Mouse (Mus musculus) intestine, embryonic 15.5 days (tissue): ENCODE data around the gene Bicc1. TPM values are rescaled to one million over a fixed set of nuclear protein-coding genes. Genes with fewer than 3 reads are reported as not detected.

ENCODE experiments used
- ATAC-seq: fragments of 200-750 bp; cut with Nextera tagmentation; 2 replicates; pipeline ENCODE4 v1.8.0; 2017; ENCODE audit warnings: moderate TSS enrichment, moderate library complexity
- H3K27ac ChIP-seq: fragments of 300-500 bp; sonication (generic); 2 replicates; pipeline ENCODE4 v1.5.1; 2015; ENCODE audit warnings: mild to moderate bottlenecking, inconsistent platforms
- H3K27me3 ChIP-seq: fragments of 300-500 bp; sonication (generic); replicated peaks from 2 replicates; pipeline ENCODE4 v1.6.1; 2015; ENCODE audit warnings: inconsistent platforms
- H3K36me3 ChIP-seq: fragments of 300-500 bp; sonication (generic); 2 replicates; pipeline ENCODE4 v1.6.1; 2015; ENCODE audit warnings: inconsistent platforms
- H3K4me1 ChIP-seq: fragments of 300-500 bp; sonication (generic); replicated peaks from 2 replicates; pipeline ENCODE4 v1.6.1; 2015; ENCODE audit warnings: inconsistent platforms
- H3K4me2 ChIP-seq: fragments of 300-500 bp; sonication (generic); replicated peaks from 2 replicates; pipeline ENCODE4 v1.6.1; 2015; ENCODE audit warnings: mild to moderate bottlenecking, inconsistent platforms
- H3K4me3 ChIP-seq: fragments of 300-500 bp; sonication (generic); replicated peaks from 2 replicates; pipeline ENCODE4 v1.5.1; 2015; ENCODE audit warnings: inconsistent platforms
- H3K9ac ChIP-seq: fragments of 300-500 bp; sonication (generic); 2 replicates; pipeline ENCODE4 v1.6.1; 2015; ENCODE audit warnings: inconsistent platforms
- H3K9me3 ChIP-seq: fragments of 300-500 bp; sonication (generic); 2 replicates; pipeline ENCODE4 v1.6.1; 2016; ENCODE audit warnings: inconsistent platforms
- WGBS: fragments of 180-500 bp; shearing (Covaris S2); methylation state at CpG from one replicate; pipeline ENCODE4 v1.1.7; 2015; 5-methylcytosine and 5-hydroxymethylcytosine counted together
- polyA plus RNA-seq: library from polyadenylated mRNA; unstranded; fragments of >200 nt; fragmentation: Nextera tagmentation; extraction: Ambion mirVana; gene quantifications from 2 replicates; pipeline ENCODE4 v1.2.1, GENCODE M21; 2015

The Bicc1 gene
- polyA plus RNA-seq, 1 experiment from 2014 or later = 19.3 TPM

- Histone ChIP-seq H3K4me1 (no peaks in the 10 kb centered on the region), H3K4me2 (no peak overlapping the region), H3K36me3 (no peaks in the 10 kb centered on the region), H3K9ac (no peak overlapping the region), H3K27me3 (no peaks in the 10 kb centered on the region), H3K4me3 (no peak overlapping the region), H3K9me3 (no peaks in the 10 kb centered on the region), H3K27ac (no peak overlapping the region)
- WGBS = 98% methylated on average over 9 of the region's 9 CpGs
- no peak for ATAC-seq
Measured at GRCm38 (mm10) chr10:71137606-71138005, 21.9 kb downstream of the Bicc1 start.

DNA sequence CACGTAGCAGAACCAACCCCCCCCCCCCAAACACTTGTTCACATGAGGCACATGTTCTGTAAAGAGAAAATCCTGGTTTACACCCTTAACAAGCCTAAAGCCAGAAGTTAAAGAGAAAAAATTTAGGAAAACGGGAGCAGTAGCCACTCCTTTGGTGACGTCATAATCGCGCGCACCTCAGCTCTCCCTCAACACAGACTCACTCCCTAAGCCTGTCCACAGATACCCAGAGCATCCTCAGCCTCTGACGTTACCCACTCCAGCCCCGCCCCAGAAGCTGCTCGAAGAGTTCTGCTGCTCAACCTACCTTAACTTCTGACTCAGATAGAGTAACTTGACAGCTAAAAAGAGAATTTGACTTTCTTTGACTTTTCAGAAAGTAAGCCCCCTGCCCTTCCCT, 28.2 kb downstream of the Bicc1 start:
- 68% methylated on average over 9 of the region's 9 CpGs for WGBS
- Histone ChIP-seq H3K4me3 (no peak overlapping the region), H3K36me3 (no peaks in the 10 kb centered on the region), H3K4me1 (no peaks in the 10 kb centered on the region), H3K4me2 (no peak overlapping the region), H3K27me3 (no peaks in the 10 kb centered on the region), H3K9me3 (no peaks in the 10 kb centered on the region), H3K9ac (no peak overlapping the region), H3K27ac (no peak overlapping the region)
- no peak for ATAC-seq

- Histone ChIP-seq H3K9me3 (no peaks in the 10 kb centered on the region), H3K9ac (no peak overlapping the region), H3K4me3 (no peak overlapping the region), H3K36me3 (no peaks in the 10 kb centered on the region), H3K4me2 (no peak overlapping the region), H3K27ac (no peak overlapping the region), H3K4me1 (no peaks in the 10 kb centered on the region), H3K27me3 (no peaks in the 10 kb centered on the region)
- 66% methylated on average over 9 of the region's 9 CpGs for WGBS
- peak; percentile 44 for ATAC-seq
Measured at GRCm38 (mm10) chr10:71130261-71130660, 29.2 kb downstream of the Bicc1 start.

GRCm38 (mm10) chr10:71127951-71128331, 31.6 kb downstream of the Bicc1 start:
- peak; percentile 27; the same call in 1 of the 2 replicates for ATAC-seq
- H3K4me1 ChIP-seq = no peaks in the 10 kb centered on the region; the same call in 1 of the 2 replicates
- WGBS = 43% methylated on average over 8 of the region's 8 CpGs

GRCm38 (mm10) chr10:71127278-71127950, 32.1 kb downstream of the Bicc1 start:
- H3K4me1 ChIP-seq = no peaks in the 10 kb centered on the region; the same call in 1 of the 2 replicates
- no peaks in the 10 kb centered on the region for H3K9me3 ChIP-seq
- H3K27me3 ChIP-seq = no peaks in the 10 kb centered on the region
- H3K4me3 ChIP-seq = no peak overlapping the region
- no peaks in the 10 kb centered on the region for H3K36me3 ChIP-seq
- no peak overlapping the region for H3K9ac ChIP-seq
- ATAC-seq = peak; percentile 85
- H3K4me2 ChIP-seq = peak overlapping the region; percentile 31
- WGBS = 59% methylated on average over 13 of the region's 13 CpGs
- H3K27ac ChIP-seq = no peak overlapping the region

More at GRCm38 (mm10) chr10:71127951-71128331, 31.6 kb downstream of the Bicc1 start:
- no peaks in the 10 kb centered on the region for H3K36me3 ChIP-seq
- H3K27ac ChIP-seq = no peak overlapping the region
- no peaks in the 10 kb centered on the region for H3K27me3 ChIP-seq
- peak overlapping the region; percentile 31 for H3K4me2 ChIP-seq
- H3K4me3 ChIP-seq = no peak overlapping the region
- no peak overlapping the region for H3K9ac ChIP-seq
- no peaks in the 10 kb centered on the region for H3K9me3 ChIP-seq

DNA sequence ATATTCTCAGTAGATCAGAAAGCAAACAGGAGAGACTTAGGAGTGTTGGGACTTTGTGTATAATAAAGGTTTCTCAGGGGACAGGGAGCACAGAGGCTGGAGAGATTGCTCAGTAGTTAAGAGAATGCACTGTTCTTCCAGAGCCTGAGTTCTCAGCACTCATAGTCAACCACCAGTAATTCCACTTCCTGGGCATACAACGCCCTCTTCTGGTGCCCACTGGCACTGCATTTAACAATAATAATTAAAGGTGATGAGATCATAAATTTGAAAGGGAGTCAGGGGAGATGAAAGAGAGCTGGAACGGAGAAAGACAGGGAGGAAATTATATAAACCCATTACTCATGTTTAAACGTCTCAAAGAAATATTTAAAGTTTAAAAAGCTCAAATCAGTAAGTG, 35.5 kb downstream of the Bicc1 start:
- no peak for ATAC-seq
- Histone ChIP-seq H3K36me3 (no peaks in the 10 kb centered on the region), H3K9ac (no peak overlapping the region), H3K27ac (no peak overlapping the region), H3K27me3 (no peaks in the 10 kb centered on the region), H3K9me3 (no peaks in the 10 kb centered on the region), H3K4me2 (no peak overlapping the region), H3K4me3 (no peak overlapping the region), H3K4me1 (peaks cover 12% of the 10 kb centered on the region)
- 47% methylated on average over 3 of the region's 3 CpGs for WGBS

DNA sequence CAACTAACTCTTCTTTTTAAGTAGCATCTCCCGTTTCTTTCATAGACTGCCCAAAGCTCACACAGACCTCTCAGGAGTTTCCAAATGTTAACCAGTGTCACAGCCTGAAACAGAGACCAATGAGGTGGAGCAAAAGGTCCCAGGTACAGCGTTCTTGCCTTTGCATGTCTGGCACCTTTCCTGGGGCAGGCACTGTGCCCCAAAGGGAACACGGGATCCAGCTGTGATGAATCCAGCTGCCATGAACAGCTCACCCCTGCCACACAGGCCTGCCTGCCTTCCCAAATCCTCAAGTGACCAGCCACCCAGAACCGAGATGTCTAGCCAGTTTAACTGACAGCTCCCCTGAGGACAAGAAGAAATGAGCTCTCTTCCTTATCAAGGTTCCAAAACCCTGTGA, 36.1 kb downstream of the Bicc1 start:
- no peak overlapping the region for H3K27ac ChIP-seq
- 45% methylated on average over 4 of the region's 4 CpGs for WGBS

DNA sequence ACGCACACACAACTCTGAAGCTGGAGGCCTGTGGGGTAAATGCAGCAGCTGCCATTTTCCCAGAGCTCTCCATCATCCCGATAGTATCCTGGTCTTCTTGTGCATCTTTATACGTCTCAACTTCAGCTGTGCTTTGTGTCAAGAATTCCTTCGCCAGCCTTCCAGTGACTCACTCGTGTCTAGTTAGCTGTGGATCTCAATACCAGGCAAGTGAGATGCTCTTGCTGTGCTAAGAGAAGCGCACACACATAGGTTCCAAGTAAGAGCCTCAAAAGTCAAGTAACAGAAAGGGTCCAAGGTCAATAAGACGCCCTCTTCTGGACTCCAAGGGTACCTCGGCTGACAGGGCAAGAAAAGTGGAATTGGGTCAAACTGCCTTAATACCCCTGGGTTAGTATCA, 37.0 kb downstream of the Bicc1 start:
- no peak overlapping the region for H3K4me3 ChIP-seq
- no peak overlapping the region for H3K9ac ChIP-seq
- no peaks in the 10 kb centered on the region for H3K27me3 ChIP-seq
- 82% methylated on average over 8 of the region's 8 CpGs for WGBS
- H3K27ac ChIP-seq = no peak overlapping the region
- no peak for ATAC-seq
- no peak overlapping the region for H3K4me2 ChIP-seq
- H3K36me3 ChIP-seq = no peaks in the 10 kb centered on the region
- peaks cover 12% of the 10 kb centered on the region for H3K4me1 ChIP-seq
- no peaks in the 10 kb centered on the region for H3K9me3 ChIP-seq

More for the DNA sequence above, 36.1 kb downstream of the Bicc1 start:
- Histone ChIP-seq H3K9me3 (no peaks in the 10 kb centered on the region), H3K36me3 (no peaks in the 10 kb centered on the region), H3K27me3 (no peaks in the 10 kb centered on the region), H3K9ac (no peak overlapping the region), H3K4me1 (peaks cover 12% of the 10 kb centered on the region), H3K4me2 (no peak overlapping the region), H3K4me3 (no peak overlapping the region)
- no peak for ATAC-seq

DNA sequence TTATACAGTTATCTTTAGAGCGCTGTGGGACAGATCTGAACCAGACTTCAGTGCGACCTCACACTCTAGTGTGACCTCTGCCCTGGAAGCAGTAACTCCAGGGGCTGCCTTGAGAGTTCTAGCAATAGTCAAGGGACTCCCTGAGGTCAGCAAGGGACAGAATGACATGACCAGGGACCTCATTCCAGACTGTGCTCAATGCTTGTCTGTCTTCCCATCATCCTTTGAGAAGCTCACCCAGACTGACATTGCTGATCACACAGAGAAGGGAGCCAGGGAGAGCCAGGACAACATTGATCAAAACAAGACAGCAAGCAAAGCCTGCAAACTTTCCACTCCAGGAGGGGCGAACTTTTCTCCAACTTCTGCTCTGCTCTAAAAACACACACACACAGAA, 38.7 kb downstream of the Bicc1 start:
- H3K27ac ChIP-seq = no peak overlapping the region
- H3K9ac ChIP-seq = no peak overlapping the region
- H3K27me3 ChIP-seq = no peaks in the 10 kb centered on the region
- H3K36me3 ChIP-seq = no peaks in the 10 kb centered on the region
- WGBS = 80% methylated on average over 3 of the region's 3 CpGs
- no peaks in the 10 kb centered on the region for H3K9me3 ChIP-seq
- H3K4me2 ChIP-seq = no peak overlapping the region
- peaks cover 12% of the 10 kb centered on the region for H3K4me1 ChIP-seq
- 0 out of 2 replicates have a peak, but pooled peaks have one; percentile 23 for ATAC-seq
- H3K4me3 ChIP-seq = no peak overlapping the region

DNA sequence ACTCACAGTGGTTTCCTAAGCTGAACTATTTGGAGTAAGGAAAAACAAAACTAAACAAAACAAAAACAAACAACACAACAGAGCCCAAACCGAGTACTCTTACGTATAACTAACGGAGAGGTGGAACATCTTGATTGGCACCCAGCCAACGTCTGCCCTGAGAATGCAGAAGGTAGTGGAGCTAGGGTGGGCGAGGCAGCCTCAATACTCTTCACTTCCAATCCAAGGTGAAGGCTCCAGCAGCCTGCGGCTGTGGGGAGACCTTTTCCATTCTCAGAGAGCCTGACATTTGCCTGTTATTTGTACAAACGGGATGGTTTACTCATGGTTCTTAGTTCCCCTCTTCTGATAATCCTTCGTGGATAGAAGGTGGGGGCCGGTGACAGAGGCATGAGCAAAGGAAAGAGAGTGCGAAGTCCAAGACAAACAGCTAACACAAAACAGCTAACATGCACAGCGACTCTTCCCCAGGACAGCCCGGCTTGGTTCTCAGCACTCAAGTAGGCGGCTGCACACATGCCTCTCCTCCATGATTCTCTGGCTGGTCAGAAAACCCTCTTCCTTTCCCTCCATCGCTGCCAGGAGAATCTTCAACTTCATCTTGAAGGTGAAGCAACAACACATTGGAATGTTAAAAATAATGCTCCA, 39.3 kb downstream of the Bicc1 start:
- Histone ChIP-seq H3K9me3 (no peaks in the 10 kb centered on the region), H3K27me3 (no peaks in the 10 kb centered on the region), H3K4me3 (no peak overlapping the region), H3K4me2 (no peak overlapping the region), H3K9ac (no peak overlapping the region), H3K4me1 (peaks cover 12% of the 10 kb centered on the region), H3K27ac (no peak overlapping the region), H3K36me3 (no peaks in the 10 kb centered on the region)
- ATAC-seq = 0 out of 2 replicates have a peak, but pooled peaks have one; percentile 42
- WGBS = 58% methylated on average over 14 of the region's 14 CpGs

DNA sequence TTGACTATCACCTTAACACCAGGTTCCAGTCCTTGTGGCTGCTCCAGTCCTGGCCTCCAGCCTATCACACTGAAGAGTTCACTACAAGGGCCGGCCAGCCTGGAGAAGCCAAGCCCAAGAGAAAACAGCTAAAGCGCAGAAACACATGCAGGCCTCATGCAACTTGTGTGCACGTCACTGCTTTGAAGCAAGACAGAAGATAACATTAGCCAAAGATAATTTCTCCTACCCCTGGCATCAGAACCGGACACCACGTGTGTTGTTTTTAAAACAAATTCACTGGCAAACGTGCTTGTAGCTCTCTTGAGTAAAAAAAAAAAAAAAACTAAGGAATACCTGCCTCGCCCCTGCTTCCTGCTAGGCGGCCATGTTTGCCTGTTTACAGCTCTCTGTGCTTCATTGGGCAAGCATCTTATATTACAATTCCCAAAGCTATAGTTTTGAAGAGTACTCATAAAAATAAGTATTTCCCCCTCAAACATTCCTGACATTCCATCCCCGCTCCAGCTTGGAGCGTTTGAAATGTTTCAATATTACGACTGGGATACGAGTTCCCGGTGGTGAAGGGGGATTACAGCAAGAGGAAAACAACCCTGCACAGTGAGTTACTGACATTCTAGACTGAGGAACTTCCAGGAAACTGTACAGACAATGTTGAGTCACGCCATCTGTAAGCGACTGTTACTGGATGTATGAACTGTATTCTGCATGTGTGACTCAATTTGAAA, 40.2 kb downstream of the Bicc1 start:
- Histone ChIP-seq H3K27me3 (no peaks in the 10 kb centered on the region), H3K9me3 (no peaks in the 10 kb centered on the region), H3K27ac (peak overlapping the region; percentile 60), H3K9ac (no peak overlapping the region), H3K4me3 (no peak overlapping the region), H3K4me2 (no peak overlapping the region), H3K4me1 (peaks cover 12% of the 10 kb centered on the region), H3K36me3 (no peaks in the 10 kb centered on the region)
- peak; percentile 26; the same call in 1 of the 2 replicates for ATAC-seq
- 40% methylated on average over 15 of the region's 15 CpGs for WGBS

DNA sequence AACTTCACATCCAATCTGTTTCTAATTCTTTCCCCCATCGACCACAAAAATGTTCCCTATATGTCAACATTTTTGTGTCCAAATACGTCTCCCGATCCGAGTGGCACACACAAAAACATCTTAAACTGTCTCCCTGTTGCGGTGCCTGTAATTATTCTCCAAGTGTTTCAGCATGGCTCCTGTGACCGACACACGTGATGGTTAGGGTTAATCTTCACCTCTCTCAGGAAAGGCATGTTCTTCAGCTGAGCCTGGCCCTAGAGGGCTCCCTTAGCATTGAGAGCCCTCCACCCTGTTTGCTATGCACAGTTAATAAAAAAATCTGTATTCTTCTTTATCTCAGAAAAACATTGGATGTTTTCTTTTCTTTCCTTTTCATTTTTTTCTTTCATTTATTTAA, 41.7 kb downstream of the Bicc1 start:
- Histone ChIP-seq H3K36me3 (no peaks in the 10 kb centered on the region), H3K4me3 (no peak overlapping the region), H3K27ac (no peak overlapping the region), H3K9ac (no peak overlapping the region), H3K27me3 (no peaks in the 10 kb centered on the region), H3K4me1 (peaks cover 12% of the 10 kb centered on the region), H3K9me3 (no peaks in the 10 kb centered on the region), H3K4me2 (no peak overlapping the region)
- WGBS = 88% methylated on average over 7 of the region's 7 CpGs
- ATAC-seq = no peak
